Mouse (Mus musculus) lung, postnatal 0 days (tissue): ENCODE results near the gene Sec1. TPM values are rescaled to one million over a fixed set of nuclear protein-coding genes. Genes with fewer than 3 reads are reported as not detected.

Experiments
- ATAC-seq: fragments of 200-750 bp; cut with Nextera tagmentation; 2 replicates; pipeline ENCODE4 v1.8.0; 2017; ENCODE audit warnings: moderate library complexity
- DNase-seq: peaks from one replicate; pipeline ENCODE4 v3.0.0-alpha.2; 2016; ENCODE audit warnings: low spot score
- H3K27ac ChIP-seq: fragments of 300-500 bp; sonication (generic); 2 replicates; pipeline ENCODE4 v1.5.1; 2014; ENCODE audit warnings: antibody characterized with exemption, mild to moderate bottlenecking, low read length, mixed read lengths
- H3K27me3 ChIP-seq: fragments of 300-500 bp; sonication (generic); replicated peaks from 2 replicates; pipeline ENCODE4 v1.6.1; 2014; ENCODE audit warnings: low read length, mixed read lengths; ENCODE audit not compliant: insufficient read depth
- H3K36me3 ChIP-seq: fragments of 300-500 bp; sonication (generic); 2 replicates; pipeline ENCODE4 v1.6.1; 2014; ENCODE audit warnings: low read length, mixed read lengths; ENCODE audit not compliant: insufficient read depth
- H3K4me1 ChIP-seq: fragments of 300-500 bp; sonication (generic); 2 replicates; pipeline ENCODE4 v1.6.1; 2014; ENCODE audit warnings: antibody characterized with exemption, low read depth, low read length, mixed read lengths; ENCODE audit not compliant: insufficient read depth
- H3K4me2 ChIP-seq: fragments of 300-500 bp; sonication (generic); replicated peaks from 2 replicates; pipeline ENCODE4 v1.6.1; 2014; ENCODE audit warnings: low read depth, mild to moderate bottlenecking, low read length, moderate library complexity, mixed read lengths
- H3K4me3 ChIP-seq: fragments of 300-500 bp; sonication (generic); 2 replicates; pipeline ENCODE4 v1.5.1; 2014; ENCODE audit warnings: low read depth, low read length
- H3K9ac ChIP-seq: fragments of 300-500 bp; sonication (generic); replicated peaks from 2 replicates; pipeline ENCODE4 v1.6.1; 2014; ENCODE audit warnings: low read depth, mild to moderate bottlenecking
- H3K9me3 ChIP-seq: fragments of 300-500 bp; sonication (generic); 2 replicates; pipeline ENCODE4 v1.6.1; 2016; ENCODE audit warnings: low read length, mixed read lengths
- CTCF ChIP-seq: IDR thresholded peaks from 2 replicates; pipeline ENCODE4 v1.5.1; 2016; ENCODE audit warnings: antibody characterized with exemption, mild to moderate bottlenecking
- EP300 ChIP-seq: IDR thresholded peaks from 2 replicates; pipeline ENCODE4 v1.6.1; 2016; ENCODE audit warnings: antibody characterized with exemption, mild to moderate bottlenecking, control low read depth
- WGBS: fragments of 180-500 bp; shearing (Covaris S2); extraction: QIAGEN DNeasy Blood & Tissue Kit; methylation state at CpG from one replicate; pipeline ENCODE4 v1.1.7; 2014; 5-methylcytosine and 5-hydroxymethylcytosine counted together
- polyA plus RNA-seq: library from polyadenylated mRNA; unstranded; fragments of >200 nt; fragmentation: Nextera tagmentation; extraction: Ambion mirVana; gene quantifications from 2 replicates; pipeline ENCODE4 v1.2.1, GENCODE M21; 2015

Gene Sec1
- polyA plus RNA-seq, 1 experiment from 2014 or later = 2.0 TPM

DNA sequence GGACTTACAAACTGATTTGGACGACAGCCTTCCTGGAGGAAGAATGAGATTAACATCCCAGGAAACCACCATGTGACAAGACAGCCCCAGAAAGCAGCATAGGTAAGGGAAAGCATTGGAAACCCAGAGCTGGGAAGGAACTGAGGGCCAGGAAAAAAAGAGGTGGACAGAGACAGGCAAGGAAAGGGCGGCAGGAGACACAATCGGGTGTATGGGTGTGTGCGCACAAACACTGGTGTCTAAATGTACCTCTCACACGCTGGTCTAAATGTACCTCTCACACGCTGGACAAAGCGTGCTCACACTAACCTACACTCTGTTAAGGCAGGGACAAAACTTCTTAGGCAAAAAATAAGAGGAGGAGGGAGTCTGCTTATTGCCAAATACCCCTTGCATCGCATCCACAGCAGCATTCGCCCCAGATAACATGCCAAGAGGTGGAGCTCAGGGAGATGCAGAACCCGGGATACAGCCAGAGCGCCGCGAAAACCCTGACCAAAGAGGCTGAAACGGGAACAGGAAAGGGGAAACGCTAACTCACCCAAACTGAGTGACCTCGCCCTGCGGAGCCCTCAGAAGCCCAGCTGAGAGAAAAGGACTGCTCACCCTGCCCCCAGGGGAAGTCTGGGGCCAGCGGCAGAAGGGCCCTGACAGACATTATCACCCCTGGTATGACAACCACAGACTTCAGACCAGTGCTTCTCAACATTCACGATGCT, 21.7 kb upstream of the Sec1 start:
- Histone ChIP-seq H3K4me3 (peak overlapping the region; percentile 9; the same call in 1 of the 2 replicates), H3K4me1 (peaks cover 18% of the 10 kb centered on the region), H3K27me3 (no peaks in the 10 kb centered on the region), H3K36me3 (peaks cover 14% of the 10 kb centered on the region), H3K9ac (peak overlapping the region; percentile 26; the same call in 1 of the 2 replicates), H3K4me2 (peak overlapping the region; percentile 60), H3K27ac (peak overlapping the region; percentile 69), H3K9me3 (no peaks in the 10 kb centered on the region)
- DNase-seq (peak; percentile 44), ATAC-seq (no peak)
- 77% methylated on average over 19 of the region's 19 CpGs for WGBS
- no peak for TF ChIP-seq EP300
- TF ChIP-seq CTCF = no peak

DNA sequence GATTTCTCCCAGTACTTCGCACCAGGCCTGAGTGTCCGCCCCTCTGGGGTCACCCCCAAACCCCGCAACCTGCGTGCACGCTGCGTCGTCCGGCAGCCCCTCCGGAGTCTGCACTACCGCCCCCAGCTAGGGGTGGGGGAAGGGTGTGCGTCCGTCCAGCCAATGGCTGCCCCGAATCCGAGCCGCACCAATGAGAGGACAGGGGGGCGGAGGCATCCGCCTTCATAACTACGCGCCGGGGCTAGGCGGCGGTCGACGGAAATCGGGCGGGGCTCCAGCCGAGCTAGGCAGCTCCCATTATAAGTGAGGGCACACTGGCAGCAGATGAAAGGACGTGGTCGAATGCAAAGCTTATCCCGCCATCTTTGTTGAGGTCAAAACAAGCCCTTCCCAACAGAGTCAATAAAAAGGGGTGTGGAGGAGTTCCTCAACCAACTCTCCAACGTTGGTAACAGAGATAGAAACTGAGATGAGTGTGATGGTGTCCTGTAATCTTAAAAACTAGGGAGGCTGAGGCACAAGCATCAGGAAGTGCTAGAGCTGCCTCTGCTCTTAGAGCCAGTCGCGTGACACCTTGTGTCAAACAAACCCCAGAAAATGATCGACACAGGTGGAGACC, 21.0 kb upstream of the Sec1 start, which contains the start of gene Rpl18:
Gene Rpl18, plus strand, starts transcription at position 368 of the 619 bp plus-strand sequence.
- Histone ChIP-seq H3K4me2 (peak within 1 kb of the TSS; percentile 90), H3K27ac (peak within 1 kb of the TSS; percentile 83), H3K36me3 (peaks cover 21% of the 10 kb centered on the region), H3K9me3 (no peaks in the 10 kb centered on the region), H3K9ac (peak within 1 kb of the TSS; percentile 75), H3K27me3 (no peaks in the 10 kb centered on the region), H3K4me3 (peak within 1 kb of the TSS; percentile 58), H3K4me1 (peaks cover 18% of the 10 kb centered on the region)
- TF ChIP-seq EP300 (no peak), CTCF (no peak)
- WGBS = 6% methylated on average over 33 of the region's 34 CpGs
- peak; percentile 91 for ATAC-seq
- DNase-seq = peak; percentile 99

DNA sequence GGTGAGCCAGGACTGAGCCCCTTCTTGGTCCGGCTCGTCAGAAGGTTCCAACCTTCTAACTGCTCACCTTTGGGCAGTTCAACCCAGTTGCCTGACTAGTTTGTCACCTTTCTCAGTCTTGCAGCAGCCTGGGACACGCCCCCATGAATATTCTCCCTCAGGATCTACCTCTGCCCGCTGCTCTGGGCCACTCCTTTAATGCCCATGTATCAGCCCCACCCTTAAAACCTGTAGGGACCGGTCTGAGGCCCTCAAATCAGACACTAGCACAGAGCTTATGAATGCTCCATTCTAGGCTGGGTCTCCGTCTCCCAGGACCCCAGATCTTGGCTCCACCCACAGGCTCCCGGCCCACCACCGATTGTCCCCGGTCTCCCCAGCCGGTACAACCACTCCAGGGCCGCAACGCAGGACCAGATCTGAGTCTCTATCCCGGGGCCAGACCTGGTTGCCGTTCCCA, 20.5 kb upstream of the Sec1 start:
- ATAC-seq = peak; percentile 51

DNA sequence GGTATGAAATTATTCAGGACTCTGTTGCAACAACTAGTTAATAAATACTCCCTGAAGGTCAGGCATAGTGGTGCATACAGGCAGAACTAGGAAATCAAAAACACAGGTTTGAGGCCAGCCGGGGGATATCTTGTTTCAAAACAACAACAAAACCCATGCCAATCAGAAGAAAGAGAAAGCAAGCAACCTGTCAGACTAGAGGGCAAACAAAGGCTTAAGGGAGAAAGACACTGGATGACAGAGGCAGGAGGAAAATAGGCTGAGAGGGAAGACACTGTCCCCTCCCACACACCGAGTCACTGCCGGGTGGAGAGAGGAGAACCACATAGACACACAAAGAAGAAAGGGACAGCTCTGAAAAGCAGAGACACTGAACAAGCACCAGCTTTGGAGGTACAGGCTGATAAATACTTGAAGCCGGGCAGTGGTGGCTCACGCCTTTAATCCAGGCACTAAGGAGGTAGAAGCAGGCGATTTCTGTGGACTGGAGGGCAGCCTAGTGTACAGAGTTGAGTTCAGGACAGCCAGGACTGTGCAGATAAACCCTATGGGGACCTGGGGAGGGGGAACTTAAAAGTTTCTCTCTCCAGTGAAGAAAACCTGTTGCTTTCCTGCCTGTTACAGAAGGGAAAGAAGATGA, 19.8 kb upstream of the Sec1 start:
- H3K4me3 ChIP-seq = no peak overlapping the region
- peak overlapping the region; percentile 83; the same call in 1 of the 2 replicates for H3K27ac ChIP-seq
- ATAC-seq = no peak
- H3K4me2 ChIP-seq = peak overlapping the region; percentile 90
- TF ChIP-seq EP300 (no peak), CTCF (no peak)
- H3K9ac ChIP-seq = 0 out of 2 replicates have a peak overlapping the region, but pooled peaks have one; percentile 75
- no peak for DNase-seq
- peaks cover 15% of the 10 kb centered on the region for H3K4me1 ChIP-seq
- no peaks in the 10 kb centered on the region for H3K27me3 ChIP-seq
- 80% methylated on average over 6 of the region's 6 CpGs for WGBS
- no peaks in the 10 kb centered on the region for H3K9me3 ChIP-seq
- peaks cover 17% of the 10 kb centered on the region for H3K36me3 ChIP-seq

More for the DNA sequence above, 20.5 kb upstream of the Sec1 start:
- peaks cover 18% of the 10 kb centered on the region for H3K4me1 ChIP-seq
- TF ChIP-seq CTCF (no peak), EP300 (peak; percentile 39; the same call in 1 of the 2 replicates)
- 8% methylated on average over 14 of the region's 14 CpGs for WGBS
- peak overlapping the region; percentile 75 for H3K9ac ChIP-seq
- H3K36me3 ChIP-seq = peaks cover 18% of the 10 kb centered on the region
- DNase-seq = peak; percentile 86
- peak overlapping the region; percentile 90 for H3K4me2 ChIP-seq
- peak overlapping the region; percentile 83 for H3K27ac ChIP-seq
- no peaks in the 10 kb centered on the region for H3K27me3 ChIP-seq
- peak overlapping the region; percentile 58 for H3K4me3 ChIP-seq
- no peaks in the 10 kb centered on the region for H3K9me3 ChIP-seq

DNA sequence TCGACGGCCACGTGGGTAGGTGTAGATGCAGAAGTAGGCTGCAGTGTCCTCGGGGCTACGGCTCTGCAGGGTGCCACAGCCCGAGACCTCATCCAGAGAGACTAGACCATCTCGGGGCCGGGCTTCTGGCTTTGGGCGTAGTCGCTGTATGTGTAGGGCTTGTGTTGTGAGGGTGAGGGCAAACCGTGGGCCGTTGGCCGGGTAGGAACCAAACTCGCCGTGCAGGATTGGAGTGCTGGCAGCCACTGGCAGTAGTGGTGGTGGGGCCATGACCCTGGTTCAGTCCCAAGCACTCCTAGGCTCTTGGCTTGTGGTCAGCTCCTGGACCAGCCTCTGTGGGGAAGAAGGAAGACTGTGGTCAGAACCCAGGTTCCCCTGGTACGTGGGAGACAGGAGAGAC, 19.2 kb upstream of the Sec1 start:
- no peak for DNase-seq
- H3K27ac ChIP-seq = 0 out of 2 replicates have a peak overlapping the region, but pooled peaks have one; percentile 11

More for the DNA sequence above, 19.2 kb upstream of the Sec1 start:
- Histone ChIP-seq H3K9ac (no peak overlapping the region), H3K27me3 (no peaks in the 10 kb centered on the region), H3K4me2 (no peak overlapping the region), H3K9me3 (no peaks in the 10 kb centered on the region), H3K4me3 (no peak overlapping the region), H3K36me3 (peaks cover 17% of the 10 kb centered on the region), H3K4me1 (peaks cover 19% of the 10 kb centered on the region)
- WGBS = 90% methylated on average over 16 of the region's 16 CpGs
- no peak for ATAC-seq
- TF ChIP-seq CTCF = no peak
- TF ChIP-seq EP300 = no peak
